Mouse (Mus musculus) lung, adult 2 months (tissue): ENCODE measurements around the gene Snrk.

Experiments used
- CTCF ChIP-seq: fragments of 200-500 bp; IDR thresholded peaks from 2 replicates; pipeline ENCODE4 v1.5.1; 2011; ENCODE audit warnings: mild to moderate bottlenecking, low read length, control low read depth; ENCODE audit not compliant: insufficient read depth
- POLR2A ChIP-seq: fragments of 200-500 bp; IDR thresholded peaks from 2 replicates; pipeline ENCODE4 v1.6.1; 2011; ENCODE audit warnings: low read depth, mild to moderate bottlenecking, control low read depth, low read length, borderline replicate concordance; ENCODE audit errors: extremely low read depth

GRCm38 (mm10) chr9:122078456-122078855 lies 38.6 kb upstream of the Snrk start:
- TF ChIP-seq CTCF (no peak), POLR2A (no peak)
